Mouse (Mus musculus) adrenal gland, adult 8-10 months (tissue): ENCODE data around the gene Ntf5. TPM values are rescaled to one million over a fixed set of nuclear protein-coding genes. Genes with fewer than 3 reads are reported as not detected.

Experiments
- DNase-seq: peaks from one replicate; pipeline ENCODE4 v3.0.0; 2022
- total RNA-seq, 4 experiments: library from RNA; stranded (reverse); gene quantifications; 2 replicates each; pipeline ENCODE4 v1.2.4; 2022

The Ntf5 gene
- total RNA-seq, 4 experiments from 2014 or later, result 0.13 to 0.22 (median 0.20) TPM; not detected in 1

DNA sequence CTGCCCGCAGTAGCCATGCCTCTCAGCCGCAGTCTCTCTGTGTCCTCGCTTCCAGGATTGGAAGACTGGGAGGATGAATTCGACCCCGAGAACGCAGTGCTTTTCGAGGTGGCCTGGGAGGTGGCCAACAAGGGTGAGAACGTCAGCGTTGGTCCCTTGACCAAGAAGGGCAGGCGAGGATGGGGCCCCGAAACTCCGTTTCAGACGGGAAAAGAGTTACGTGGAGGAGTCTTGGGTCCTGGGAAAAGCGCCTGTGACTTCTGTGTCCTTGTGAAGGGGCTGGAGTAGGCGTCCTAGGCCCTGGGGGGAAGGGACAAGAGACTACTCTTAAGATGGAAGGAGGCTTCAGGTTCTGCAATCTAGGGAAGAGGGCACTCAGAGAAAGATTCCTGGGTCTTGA is 21.5 kb downstream of the Ntf5 start:
- no peak for DNase-seq

DNA sequence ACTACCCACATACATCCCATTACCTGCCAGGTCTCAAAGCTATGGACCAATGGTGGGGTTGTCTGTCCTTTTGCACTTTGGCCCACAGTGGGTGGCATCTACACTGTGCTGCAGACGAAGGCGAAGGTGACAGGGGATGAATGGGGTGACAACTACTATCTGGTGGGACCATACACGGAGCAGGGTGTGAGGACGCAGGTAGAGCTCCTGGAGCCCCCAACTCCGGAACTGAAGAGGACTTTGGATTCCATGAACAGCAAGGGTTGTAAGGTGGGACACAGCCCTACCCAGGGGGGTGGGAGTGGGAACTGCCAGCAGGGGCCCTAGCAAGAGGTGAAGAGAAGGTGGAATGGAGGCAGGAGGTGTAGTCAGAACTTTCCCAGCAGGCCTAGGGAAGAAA is 22.9 kb downstream of the Ntf5 start:
- DNase-seq, result no peak

DNA sequence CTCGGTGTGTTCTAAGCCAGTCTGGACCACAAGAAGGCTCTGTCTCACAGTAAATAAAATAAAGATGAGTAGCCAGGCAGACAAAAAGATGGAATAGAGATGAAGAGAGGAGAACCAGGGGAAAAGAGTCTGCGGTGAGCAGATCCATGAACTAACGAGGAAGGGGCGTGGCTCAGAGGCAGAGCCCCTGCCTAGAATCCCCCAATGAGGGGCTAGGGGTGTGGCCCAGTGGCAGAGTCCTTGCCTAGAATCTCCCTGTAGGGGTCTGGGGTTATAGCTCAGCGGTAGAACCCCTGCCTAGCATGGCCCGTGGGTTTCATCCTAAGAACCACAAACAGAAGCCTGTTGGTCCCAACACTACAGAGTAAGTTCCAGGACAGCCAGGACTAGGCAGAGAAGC is 23.6 kb downstream of the Ntf5 start:
- DNase-seq, result no peak

DNA sequence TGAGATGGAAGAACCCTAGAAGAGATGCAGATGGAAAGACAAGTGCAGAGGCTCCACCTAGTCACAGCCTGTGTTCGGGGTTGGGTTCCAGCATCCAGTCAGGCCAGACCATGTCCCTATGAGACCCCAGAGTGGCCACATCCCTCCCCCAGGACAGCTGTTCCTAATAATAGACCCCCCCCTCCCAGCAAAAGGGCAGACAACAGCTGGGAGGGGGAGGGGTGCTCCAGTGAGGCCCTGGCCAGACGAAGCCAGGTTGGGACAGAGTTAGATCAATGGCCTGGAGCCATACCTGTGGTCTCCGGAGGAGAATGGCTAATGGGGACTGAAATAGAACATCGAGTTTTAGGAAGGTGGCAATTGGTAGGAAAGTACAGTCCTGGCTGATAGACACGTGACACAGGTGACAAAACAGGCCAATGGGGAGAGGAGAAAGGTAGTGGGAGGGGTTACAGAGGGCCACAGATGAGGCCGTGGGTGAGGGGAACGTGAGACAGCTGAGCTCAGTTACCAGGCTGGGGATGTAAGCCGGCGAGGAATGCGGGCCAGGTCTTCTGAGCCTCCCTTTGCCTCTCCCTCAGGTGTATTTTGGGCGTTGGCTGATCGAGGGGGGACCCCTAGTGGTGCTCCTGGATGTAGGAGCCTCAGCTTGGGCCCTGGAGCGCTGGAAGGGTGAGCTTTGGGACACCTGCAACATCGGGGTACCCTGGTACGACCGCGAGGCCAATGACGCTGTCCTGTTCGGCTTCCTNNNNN is 24.2 kb downstream of the Ntf5 start, which contains the start of gene Ruvbl2:
TSS of gene Ruvbl2 (minus strand) at position 576 of the 756 bp plus-strand sequence.
- no peak for DNase-seq

DNA sequence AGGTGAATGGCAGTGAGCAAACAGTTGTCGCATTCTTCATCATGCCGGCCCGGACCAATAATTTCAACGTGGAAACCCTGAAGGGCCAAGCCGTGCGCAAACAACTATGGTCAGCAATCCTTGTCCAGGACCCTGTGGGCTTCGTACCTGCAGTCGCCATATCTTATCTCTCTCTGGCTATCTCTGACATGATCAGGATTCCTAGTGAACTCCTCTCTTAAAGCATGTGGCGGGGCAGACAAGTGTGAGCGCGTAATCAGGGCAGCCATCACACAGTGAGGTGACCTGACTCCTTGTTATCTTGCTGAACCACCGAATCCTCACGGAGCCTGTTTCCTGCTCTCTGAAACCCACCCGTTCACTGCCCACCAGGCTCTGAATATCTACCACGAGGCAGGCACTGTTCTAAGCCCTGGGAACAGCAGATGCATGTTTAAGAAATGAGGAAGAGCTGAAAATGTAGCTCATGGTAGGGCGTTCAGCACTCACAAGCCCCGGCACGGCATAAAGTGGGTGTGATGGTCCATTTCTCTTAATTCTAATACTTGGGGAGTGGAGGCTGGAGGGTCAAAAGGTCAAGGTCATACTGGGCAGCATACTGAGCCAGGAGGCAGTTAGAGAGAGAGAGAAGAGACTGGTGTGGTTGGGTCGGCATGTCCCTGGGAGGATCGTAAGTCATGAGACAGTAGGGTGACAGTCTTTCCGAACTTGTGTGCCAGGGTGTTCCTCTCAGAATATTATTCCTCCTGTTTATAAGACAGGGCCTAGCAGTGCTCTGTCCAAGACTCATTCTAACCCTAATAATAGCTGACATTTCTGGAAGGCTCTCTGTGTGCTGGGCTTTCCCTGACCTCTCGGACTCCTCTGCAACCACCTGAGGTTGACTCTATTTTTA is 30.3 kb downstream of the Ntf5 start:
- no peak for DNase-seq

DNA sequence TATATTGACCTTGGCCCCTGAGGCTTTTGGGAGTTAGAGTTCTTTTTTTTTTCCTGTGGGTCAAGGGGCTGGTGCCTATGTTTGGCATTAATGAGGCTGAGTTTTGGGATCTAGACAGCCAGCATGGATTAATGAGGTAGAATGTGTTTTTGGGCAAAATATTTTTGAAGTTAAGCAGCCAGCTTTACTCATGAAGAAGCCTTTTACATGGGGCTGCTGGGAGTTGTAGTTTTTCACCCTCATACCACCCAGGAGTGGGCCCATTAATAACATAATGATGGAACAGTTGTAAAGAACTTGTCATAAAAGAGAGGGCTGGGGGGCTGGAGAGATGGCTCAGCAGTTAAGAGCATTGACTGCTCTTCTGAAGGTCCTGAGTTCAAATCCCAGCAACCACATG is 33.1 kb downstream of the Ntf5 start:
- DNase-seq, result no peak

DNA sequence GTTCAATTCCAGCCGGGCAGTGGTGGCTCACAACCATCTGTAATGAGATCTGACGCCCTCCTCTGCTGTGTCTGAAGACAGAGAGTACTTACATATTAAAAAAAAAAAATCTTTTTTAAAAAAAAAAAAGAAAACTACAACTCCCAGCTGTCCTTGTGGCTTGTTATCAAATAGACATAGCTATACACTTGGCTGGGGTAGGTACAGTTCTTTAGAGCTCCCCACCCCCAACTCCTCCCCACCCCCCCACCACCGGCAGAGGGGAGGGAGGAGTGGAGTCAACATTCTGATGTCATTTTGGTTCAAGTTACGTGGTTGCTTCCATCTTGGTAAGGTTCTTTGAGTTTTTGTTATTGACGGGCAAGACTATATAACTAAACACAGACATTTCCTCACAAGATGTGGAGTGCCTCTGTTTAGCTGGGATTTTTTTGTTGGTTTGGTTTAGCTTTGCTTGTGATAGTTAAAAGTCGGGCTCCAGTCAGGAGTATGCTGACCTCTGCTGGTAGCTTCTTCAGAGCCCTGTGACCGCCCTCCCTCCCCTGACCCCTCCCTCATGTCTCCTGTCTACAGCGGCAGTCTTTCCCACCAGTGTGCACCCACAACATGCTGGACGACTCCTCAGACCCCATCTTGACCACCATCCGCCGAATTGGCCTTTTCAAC is 34.0 kb downstream of the Ntf5 start:
- DNase-seq, result no peak

DNA sequence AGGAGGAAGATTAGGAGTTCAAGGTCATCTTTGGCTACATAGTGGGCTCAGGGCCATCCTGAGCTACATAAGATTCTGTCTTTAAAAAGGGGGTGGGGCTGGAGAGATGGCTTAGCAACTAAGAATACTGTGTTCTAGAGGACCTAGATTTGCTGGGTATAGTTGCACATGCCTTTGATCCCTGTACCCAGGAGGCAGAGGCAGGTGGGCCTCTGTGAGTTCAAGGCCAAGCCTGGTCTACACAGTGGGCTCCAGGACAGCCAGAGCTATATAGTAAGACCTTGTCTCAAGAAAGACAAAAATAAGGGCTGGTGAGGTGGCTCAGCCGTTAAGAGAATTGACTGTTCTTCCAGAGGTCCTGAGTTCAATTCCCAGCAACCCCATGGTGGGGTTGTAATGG is 36.5 kb downstream of the Ntf5 start:
- DNase-seq, result no peak

DNA sequence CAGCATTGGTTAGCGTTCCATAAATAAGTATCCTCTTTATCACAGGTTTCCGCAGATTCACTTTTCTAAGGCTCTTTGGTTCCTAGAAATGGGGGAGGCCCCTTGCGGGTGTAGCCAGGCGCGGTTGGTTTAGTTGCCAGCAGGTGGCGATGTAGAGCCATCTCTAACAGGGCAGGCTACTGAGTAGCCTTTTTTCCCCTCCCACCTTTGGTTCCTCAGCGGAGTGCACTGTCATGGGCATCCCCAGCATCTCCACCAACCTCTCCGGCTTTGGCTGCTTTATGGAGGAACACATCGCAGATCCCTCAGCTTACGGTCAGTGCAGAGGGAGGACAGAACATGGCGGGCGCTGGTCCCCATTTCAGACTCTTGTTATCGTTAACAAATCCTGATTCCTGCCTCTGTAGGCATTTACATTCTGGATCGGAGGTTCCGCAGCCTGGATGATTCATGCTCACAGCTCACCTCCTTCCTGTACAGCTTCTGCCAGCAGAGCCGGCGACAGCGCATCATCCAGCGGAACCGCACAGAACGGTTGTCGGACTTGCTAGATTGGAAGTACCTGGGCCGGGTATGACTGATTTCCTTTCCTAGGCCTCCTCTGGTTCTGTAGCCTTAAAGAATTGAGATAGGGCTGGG is 38.0 kb downstream of the Ntf5 start:
- no peak for DNase-seq

DNA sequence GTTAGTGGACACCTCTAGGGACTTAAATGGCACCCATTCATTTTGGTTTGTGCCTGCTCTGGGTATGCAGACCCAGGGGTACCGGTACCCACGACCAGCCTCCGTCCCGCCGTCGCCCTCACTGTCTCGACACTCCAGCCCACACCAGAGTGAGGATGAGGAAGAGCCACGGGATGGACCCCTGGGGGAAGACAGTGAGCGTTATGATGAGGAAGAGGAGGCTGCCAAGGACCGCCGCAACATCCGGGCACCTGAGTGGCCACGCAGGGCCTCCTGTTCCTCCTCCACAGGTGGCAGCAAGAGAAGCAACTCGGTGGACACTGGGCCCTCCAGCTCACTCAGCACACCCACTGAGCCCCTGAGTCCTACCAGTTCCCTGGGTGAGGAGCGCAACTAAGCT is 41.5 kb downstream of the Ntf5 start:
- no peak for DNase-seq

DNA sequence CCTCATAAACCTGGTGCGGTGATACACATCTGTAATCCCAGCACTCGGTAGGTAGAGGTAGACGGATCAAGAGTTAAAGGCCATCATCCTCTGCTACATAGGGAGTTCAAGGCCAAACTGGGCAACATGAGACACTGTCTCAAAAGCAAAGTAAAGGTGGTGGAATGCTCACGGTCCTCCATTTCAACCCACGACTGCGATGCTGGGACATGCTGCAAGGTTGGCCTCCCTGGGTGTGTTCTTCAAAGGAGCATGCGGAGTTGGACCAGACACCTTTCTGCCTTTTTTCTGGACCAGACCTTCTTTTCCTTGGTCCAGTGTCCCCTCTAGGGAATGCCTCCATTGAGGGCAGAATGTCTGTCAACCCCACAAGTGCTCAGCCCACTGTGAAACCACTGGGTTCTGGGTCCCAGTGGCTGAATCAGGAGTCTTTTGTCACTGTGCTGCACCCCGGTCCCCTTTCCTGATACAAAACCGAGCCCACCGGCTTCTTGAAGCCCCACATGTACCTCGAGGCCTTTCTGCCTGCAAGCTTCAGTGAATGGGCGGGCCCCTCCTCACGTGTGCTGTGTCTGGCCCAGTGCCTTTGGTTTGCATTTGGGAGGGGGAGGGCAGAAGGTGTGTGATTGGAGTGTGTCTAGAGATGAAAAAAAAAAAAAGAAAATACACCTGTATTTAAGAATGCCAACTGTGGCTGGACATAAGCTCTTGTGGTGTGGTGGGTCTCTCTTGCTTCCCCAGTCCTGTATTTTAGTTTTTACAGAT is 42.6 kb downstream of the Ntf5 start:
- DNase-seq, result no peak

DNA sequence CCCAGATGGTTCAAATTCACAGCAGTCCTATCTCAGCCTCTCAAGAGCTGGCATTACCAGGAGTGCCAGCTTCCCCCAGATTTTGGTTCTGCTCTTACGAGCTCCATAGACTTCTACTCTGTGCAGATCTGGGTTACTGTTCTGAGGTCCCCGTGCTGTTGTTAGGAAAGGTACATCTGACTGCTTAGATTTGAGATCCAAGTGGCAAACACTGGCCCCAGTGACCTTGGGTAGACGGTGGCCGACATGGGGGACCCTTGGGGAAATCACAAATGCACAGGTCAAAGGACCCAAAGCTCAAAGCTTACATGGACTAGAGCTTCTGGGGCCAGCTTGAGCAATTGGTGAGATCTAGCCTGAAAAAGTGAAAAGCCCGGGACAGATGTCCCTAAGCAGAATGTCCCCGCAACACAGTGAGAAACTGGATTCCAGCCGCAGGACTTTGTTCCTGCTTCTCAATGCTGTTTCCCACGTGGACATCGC is 43.3 kb downstream of the Ntf5 start:
- no peak for DNase-seq

DNA sequence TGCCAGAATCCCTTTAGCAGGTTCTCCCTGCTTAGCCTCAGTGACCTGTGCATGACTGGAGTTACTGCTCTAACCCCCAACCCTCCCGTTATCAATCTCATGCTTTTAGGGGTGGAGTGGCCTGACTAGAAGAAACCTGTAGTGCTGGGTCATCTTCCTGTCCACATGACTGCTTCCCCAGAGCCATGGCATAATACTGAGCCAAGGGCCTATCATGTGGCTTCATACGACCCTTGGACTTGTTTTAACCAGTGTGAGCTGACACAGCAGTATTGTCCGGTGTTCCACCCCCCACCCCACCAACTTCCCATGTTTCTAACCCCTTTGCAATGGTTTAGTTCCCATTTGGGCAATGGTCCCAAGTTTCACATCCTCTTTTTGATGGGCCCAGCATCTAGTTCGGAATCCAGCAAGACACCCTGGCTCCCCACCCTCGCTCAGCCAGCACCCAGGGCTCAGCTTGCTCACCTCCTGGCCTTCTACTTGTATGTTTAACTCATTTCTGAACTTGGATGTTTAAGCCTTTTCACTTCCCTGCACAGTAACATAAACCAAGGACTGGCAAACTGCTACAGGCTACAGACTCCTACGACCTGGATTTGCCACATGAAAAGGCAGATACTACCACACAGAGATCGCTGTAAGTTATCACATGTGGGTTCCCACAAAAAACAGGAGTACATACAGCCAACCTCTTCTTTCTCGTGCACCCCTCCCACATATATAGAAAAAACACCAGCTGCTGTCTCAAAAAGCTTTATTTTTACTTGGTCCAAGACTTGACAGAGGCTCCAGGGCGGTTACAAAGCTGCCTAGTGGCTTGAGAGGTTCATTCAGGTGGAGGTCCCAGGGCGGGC is 43.9 kb downstream of the Ntf5 start:
- DNase-seq, result no peak

DNA sequence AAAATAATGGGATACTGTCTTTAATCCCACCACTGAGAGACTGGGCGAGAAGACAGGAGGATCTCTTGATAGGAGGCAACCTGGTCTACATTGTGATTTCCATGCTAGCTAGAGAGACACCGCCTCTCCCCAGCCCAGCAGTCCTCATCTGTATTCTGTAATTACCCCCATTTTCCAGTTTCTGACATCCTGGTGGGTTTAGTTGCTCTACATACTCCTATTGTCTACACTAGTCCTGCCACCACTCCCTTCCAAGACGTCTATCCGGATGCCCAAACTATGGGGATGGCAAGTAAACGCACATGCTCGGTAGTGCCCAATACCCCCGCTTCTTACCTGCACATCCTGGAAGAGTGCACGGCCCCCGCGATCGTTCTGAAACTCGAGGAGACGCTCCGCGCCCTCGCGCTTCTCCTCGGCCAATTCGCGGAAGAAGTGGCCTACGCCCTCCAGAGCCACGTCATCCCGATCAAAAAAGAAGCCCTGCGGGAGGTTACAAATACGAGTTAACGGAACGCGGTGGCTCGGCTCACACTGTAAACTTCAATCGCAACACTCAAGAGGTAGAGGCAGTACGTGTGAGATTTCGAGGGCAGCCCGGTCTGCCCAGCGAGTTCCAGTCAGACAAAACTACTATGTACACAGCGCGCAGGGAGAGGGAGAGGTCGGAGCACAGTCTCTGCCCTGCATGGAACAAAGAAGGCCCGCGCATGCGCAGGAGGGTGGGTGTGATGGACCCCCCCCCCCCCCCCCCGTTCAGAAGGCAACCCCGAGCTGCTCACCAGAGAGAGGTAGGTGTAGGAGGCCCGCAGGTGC is 45.5 kb downstream of the Ntf5 start:
- DNase-seq, result no peak

DNA sequence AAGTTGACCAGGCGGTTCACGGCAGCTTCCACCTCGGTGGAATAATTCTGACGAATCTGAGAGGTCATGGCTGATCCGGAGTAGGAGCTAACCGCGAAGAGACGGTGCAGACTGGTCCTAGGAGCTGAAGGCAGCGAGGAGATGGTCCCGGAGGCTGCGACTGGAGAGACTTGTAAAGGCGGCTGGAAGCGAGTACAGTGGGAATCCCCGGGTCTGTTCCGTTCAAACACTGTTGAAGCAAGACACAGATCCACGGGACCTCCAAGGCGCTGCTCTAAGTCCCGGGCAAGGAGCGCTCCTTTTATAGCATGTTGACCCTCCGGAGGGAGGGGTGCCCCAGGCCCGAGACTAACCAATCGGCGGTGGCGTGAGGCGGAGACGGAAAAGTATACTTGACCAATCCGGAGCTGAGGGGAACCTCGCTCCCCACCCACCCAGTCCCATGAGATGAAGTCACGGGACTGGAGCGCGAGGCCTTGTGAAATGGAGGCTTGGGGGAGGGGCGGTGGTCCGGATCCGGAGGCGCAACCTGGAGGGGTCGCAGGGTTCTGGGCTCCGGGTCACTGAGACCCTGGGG is 46.2 kb downstream of the Ntf5 start, which contains the start of gene Ftl1:
TSS of gene Ftl1 (minus strand) at position 321 of the 577 bp plus-strand sequence.
- peak; percentile 98 for DNase-seq

DNA sequence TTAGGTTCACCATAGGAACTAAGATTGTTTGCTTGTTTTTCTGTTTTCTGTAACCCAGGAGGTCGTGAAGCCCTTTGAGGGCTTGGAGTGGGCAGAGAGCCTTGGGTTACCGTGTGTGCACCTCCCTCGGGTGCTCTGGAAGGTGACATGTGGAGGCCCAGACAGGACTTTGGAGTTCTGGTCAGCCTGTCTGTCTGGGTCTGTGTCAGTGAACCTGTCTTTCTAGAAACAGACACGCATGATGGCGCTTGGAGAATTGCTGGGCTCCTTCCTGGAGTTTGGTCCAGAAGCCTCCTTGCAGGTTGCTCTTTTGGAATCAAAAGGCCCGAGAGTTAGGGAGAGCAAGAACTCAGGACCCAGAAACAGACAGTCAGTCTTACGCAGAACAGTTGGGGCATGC is 46.9 kb downstream of the Ntf5 start:
- no peak for DNase-seq

DNA sequence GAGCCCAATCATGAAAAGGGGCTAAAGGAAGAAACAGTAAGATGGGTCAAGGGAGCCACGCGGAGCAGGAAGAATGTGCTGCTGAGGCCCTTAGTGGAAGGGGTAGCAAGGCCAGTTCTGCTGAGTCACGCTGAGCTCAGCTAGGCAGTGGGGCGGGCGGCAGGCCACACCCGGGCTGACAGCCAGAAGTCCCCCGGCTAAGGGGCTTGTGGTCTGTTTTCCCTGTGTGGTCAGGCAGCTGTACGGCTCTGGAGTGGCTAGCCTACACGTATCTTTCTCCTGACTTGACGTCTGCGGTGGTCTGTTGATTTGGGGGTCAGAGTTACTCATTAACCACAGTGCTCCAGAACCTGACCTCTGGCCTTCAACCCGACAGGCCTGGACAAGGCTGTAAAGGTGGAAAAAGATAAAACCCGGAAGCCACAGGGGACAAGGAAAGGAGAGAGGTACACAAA is 47.4 kb downstream of the Ntf5 start:
- peak; percentile 80 for DNase-seq

DNA sequence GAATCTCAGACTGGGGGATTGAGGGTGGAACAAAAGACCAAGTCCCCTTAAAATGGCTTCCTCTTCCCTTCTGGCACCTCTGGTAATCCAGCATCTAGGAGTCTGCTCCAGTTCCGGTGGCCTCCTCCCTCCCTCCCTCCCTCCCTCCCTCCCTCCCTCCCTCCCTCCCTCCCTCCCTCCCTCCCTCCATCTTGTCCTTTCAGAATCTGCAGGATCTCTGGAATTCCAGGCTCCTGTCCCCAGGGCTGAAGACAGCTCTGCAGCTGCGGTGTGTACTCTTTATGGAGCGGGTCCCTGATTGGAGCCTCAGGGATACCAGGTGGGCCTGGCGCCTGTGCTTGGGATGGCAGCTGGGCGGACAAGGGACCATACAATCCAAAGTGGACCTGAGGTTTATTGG is 47.8 kb downstream of the Ntf5 start:
- no peak for DNase-seq

DNA sequence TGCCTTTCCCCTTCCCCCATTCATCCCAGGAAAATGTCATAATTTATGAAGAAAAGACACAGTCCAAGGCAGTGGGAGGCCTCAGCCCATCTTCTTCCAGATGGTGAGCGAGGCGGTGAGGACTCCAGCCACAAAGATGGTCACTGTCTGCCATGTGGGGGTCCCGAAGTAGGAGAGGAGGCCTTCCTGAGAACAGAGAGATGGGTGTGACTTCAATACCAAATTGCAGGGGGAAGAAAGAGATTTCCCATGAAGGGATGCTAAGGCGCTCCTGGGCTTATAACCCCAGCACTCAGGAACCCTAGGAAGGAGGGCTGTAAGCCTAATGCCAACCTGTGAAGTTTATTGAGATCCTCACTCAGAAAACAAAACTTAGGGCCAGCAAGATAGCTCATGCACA is 48.3 kb downstream of the Ntf5 start:
- no peak for DNase-seq
